Mouse (Mus musculus): Measurements from ENCODE around the gene CN725425. TPM values are rescaled to one million over a fixed set of nuclear protein-coding genes. Genes with fewer than 3 reads are reported as not detected.
A peak's percentile ranks its signal among the peaks of the same experiment; 100 is the strongest.

Gene CN725425
- under 1 TPM in 1 of 2 experiments, not detected in 1; 0.25 TPM for total RNA-seq (2021)
- long read RNA-seq, experiment 1, result 0 reads
- long read RNA-seq, experiment 2, result 0 reads

GRCm38 (mm10) chr15:91199256-91199905, at the start of gene CN725425:
TSS of gene CN725425 (plus strand) at chr15:91199494.
- H3K27ac ChIP-seq, result no peak within 1 kb of the TSS
- TF ChIP-seq CTCF (conservative IDR thresholded peaks at IDR 0.05), result no peak
- no peak for DNase-seq (ENCODE audit: low spot score in 2 of 2)
- no peak within 1 kb of the TSS for H3K4me3 ChIP-seq

GRCm38 (mm10) chr15:91152592-91152991, 46.7 kb upstream of the CN725425 start:
- Histone ChIP-seq H3K4me3 (no peak overlapping the region), H3K27ac (no peak overlapping the region)
- DNase-seq (ENCODE audit: low spot score in 2 of 2), result peak in 1 of 2 experiments; percentile 18
- TF ChIP-seq CTCF (conservative IDR thresholded peaks at IDR 0.05), result no peak

- no peak overlapping the region for H3K27ac ChIP-seq
- DNase-seq (ENCODE audit: low spot score in 2 of 2), result no peak
- H3K4me3 ChIP-seq, result no peak overlapping the region
- TF ChIP-seq CTCF (conservative IDR thresholded peaks at IDR 0.05), result no peak
Measured at GRCm38 (mm10) chr15:91153311-91153710, 46.0 kb upstream of the CN725425 start.

- Histone ChIP-seq H3K4me3 (no peak overlapping the region), H3K27ac (no peak overlapping the region)
- no peak for DNase-seq (ENCODE audit: low spot score in 2 of 2)
- TF ChIP-seq CTCF (conservative IDR thresholded peaks at IDR 0.05), result no peak
Measured at GRCm38 (mm10) chr15:91161153-91161552, 38.1 kb upstream of the CN725425 start.

GRCm38 (mm10) chr15:91163454-91163853, 35.8 kb upstream of the CN725425 start:
- TF ChIP-seq CTCF (conservative IDR thresholded peaks at IDR 0.05), result no peak
- no peak for DNase-seq (ENCODE audit: low spot score in 2 of 2)
- no peak overlapping the region for H3K4me3 ChIP-seq
- no peak overlapping the region for H3K27ac ChIP-seq

- no peak overlapping the region for H3K4me3 ChIP-seq
- DNase-seq (ENCODE audit: low spot score in 2 of 2), result peak; percentile 26 to 42
Measured at GRCm38 (mm10) chr15:91165021-91165420, 34.3 kb upstream of the CN725425 start.

GRCm38 (mm10) chr15:91167850-91168562, 31.3 kb upstream of the CN725425 start:
- TF ChIP-seq CTCF (conservative IDR thresholded peaks at IDR 0.05), result no peak

More at GRCm38 (mm10) chr15:91165021-91165420, 34.3 kb upstream of the CN725425 start:
- peak; percentile 84 for TF ChIP-seq CTCF (conservative IDR thresholded peaks at IDR 0.05)
- H3K27ac ChIP-seq, result no peak overlapping the region

GRCm38 (mm10) chr15:91170602-91171328, 28.5 kb upstream of the CN725425 start:
- DNase-seq (ENCODE audit: low spot score in 2 of 2), result no peak
- no peak for TF ChIP-seq CTCF (conservative IDR thresholded peaks at IDR 0.05)
- Histone ChIP-seq H3K27ac (no peak overlapping the region), H3K4me3 (no peak overlapping the region)

More at GRCm38 (mm10) chr15:91167850-91168562, 31.3 kb upstream of the CN725425 start:
- DNase-seq (ENCODE audit: low spot score in 2 of 2), result no peak
- Histone ChIP-seq H3K27ac (no peak overlapping the region), H3K4me3 (no peak overlapping the region)

- H3K27ac ChIP-seq, result no peak overlapping the region
- TF ChIP-seq CTCF (conservative IDR thresholded peaks at IDR 0.05), result no peak
- DNase-seq (ENCODE audit: low spot score in 2 of 2), result no peak
- H3K4me3 ChIP-seq, result no peak overlapping the region
Measured at GRCm38 (mm10) chr15:91171332-91171731, 28.0 kb upstream of the CN725425 start.

- no peak overlapping the region for H3K27ac ChIP-seq
- no peak for TF ChIP-seq CTCF (conservative IDR thresholded peaks at IDR 0.05)
Measured at GRCm38 (mm10) chr15:91172193-91172592, 27.1 kb upstream of the CN725425 start.

GRCm38 (mm10) chr15:91178656-91179314, 20.5 kb upstream of the CN725425 start:
- no peak overlapping the region for H3K4me3 ChIP-seq
- TF ChIP-seq CTCF (conservative IDR thresholded peaks at IDR 0.05), result no peak
- DNase-seq (ENCODE audit: low spot score in 2 of 2), result no peak
- no peak overlapping the region for H3K27ac ChIP-seq

More at GRCm38 (mm10) chr15:91172193-91172592, 27.1 kb upstream of the CN725425 start:
- H3K4me3 ChIP-seq, result no peak overlapping the region
- DNase-seq (ENCODE audit: low spot score in 2 of 2), result no peak

- no peak for TF ChIP-seq CTCF (conservative IDR thresholded peaks at IDR 0.05)
- Histone ChIP-seq H3K27ac (no peak overlapping the region), H3K4me3 (no peak overlapping the region)
- DNase-seq (ENCODE audit: low spot score in 2 of 2), result no peak
Measured at GRCm38 (mm10) chr15:91179911-91180622, 19.2 kb upstream of the CN725425 start.

Data from layer of hippocampus, adult 2 months (tissue).